ENCODE assay signal across 7 mouse cellular contexts in the genomic region with DNA sequence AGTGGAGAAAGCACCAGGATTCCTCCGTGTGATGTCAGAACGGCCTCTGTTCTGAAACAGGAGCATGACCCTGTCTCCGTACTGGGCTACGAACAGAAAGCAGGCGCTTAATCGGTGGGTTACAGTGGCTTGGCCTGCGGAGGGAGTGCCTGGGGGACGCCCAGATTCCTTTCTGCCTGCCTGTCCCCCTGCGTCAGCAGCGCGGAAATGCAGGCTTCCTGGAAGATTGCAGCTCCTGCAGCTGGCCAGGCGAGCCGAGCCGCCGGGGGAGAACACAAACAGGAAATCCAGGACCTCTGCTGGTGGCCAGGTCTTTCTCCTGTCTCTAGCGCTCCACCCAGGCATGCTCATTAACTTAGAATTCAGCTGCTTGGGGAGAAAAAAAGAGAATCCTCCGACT. TPM values are rescaled to one million over a fixed set of nuclear protein-coding genes. Genes with fewer than 3 reads are reported as not detected.
A peak's percentile ranks its signal among the peaks of the same experiment; 100 is the strongest.
DNase-seq lines count a peak whose midpoint lies in the region; ATAC-seq and TF ChIP-seq lines count a peak whose summit lies in the region.

No protein-coding gene starts in this region.

- H3K4me1 ChIP-seq in hindbrain, embryonic 11.5 days (replicated peaks; ENCODE audit: control insufficient read depth, insufficient read depth, low read length): peaks cover 2% of the 10 kb centered on the region; the same call in 1 of the 2 replicates
- H3K4me1 ChIP-seq in limb, embryonic 14.5 days (ENCODE audit: control insufficient read depth, insufficient read depth, low read length): peaks cover 11% of the 10 kb centered on the region
- peaks cover 9% of the 10 kb centered on the region for H3K4me1 ChIP-seq in midbrain, embryonic 16.5 days (ENCODE audit: control insufficient read depth, insufficient read depth, low read length)

- WGBS in hindbrain, embryonic 11.5 days: under 1% methylated on average over 17 of the region's 17 CpGs
- 1% methylated on average over 17 of the region's 17 CpGs for WGBS in limb, embryonic 14.5 days
- WGBS in midbrain, embryonic 16.5 days: 0% methylated on average over 17 of the region's 17 CpGs

- peaks cover 9% of the 10 kb centered on the region for H3K27me3 ChIP-seq in hindbrain, embryonic 11.5 days (ENCODE audit: control insufficient read depth, insufficient read depth, low read length)
- H3K27me3 ChIP-seq in limb, embryonic 14.5 days (ENCODE audit: control insufficient read depth, insufficient read depth, low read length): 0 out of 2 replicates have a peak, but pooled peaks cover 4% of the 10 kb centered on the region
- peaks cover 15% of the 10 kb centered on the region for H3K27me3 ChIP-seq in midbrain, embryonic 16.5 days (ENCODE audit: control insufficient read depth, insufficient read depth, low read depth, low read length)

- peak; percentile 89 for DNase-seq in NIH3T3 (ENCODE audit: low read depth)
- peak; percentile 88 for DNase-seq in adrenal gland, postnatal 14 days
- DNase-seq in forelimb bud, embryonic 11.5 days (ENCODE audit: low read depth, low spot score): peak; percentile 86
- peak; percentile 76 for DNase-seq in hindbrain, embryonic 11.5 days (ENCODE audit: low spot score)
- DNase-seq in limb, embryonic 14.5 days (ENCODE audit: low spot score): peak; percentile 74
- DNase-seq in testis, postnatal 14 days (ENCODE audit: low spot score): peak; percentile 58

- peak overlapping the region; percentile 65 for H3K27ac ChIP-seq in hindbrain, embryonic 11.5 days (ENCODE audit: low read depth, low read length)
- H3K27ac ChIP-seq in limb, embryonic 14.5 days (replicated peaks; ENCODE audit: low read depth, low read length): peak overlapping the region; percentile 59
- H3K27ac ChIP-seq in midbrain, embryonic 16.5 days (ENCODE audit: low read length): peak overlapping the region; percentile 59

- H3K36me3 ChIP-seq in hindbrain, embryonic 11.5 days (ENCODE audit: control insufficient read depth, insufficient read depth, low read length): no peaks in the 10 kb centered on the region
- H3K36me3 ChIP-seq in limb, embryonic 14.5 days (ENCODE audit: control insufficient read depth, insufficient read depth, low read length): no peaks in the 10 kb centered on the region
- no peaks in the 10 kb centered on the region for H3K36me3 ChIP-seq in midbrain, embryonic 16.5 days (ENCODE audit: control insufficient read depth, insufficient read depth, low read length)

- no peak overlapping the region for H3K4me3 ChIP-seq in hindbrain, embryonic 11.5 days (ENCODE audit: low read depth, low read length)
- H3K4me3 ChIP-seq in limb, embryonic 14.5 days (replicated peaks; ENCODE audit: low read length): peak overlapping the region; percentile 14; the same call in 1 of the 2 replicates
- H3K4me3 ChIP-seq in midbrain, embryonic 16.5 days (ENCODE audit: low read depth, low read length): peak overlapping the region; percentile 6

- peak overlapping the region; percentile 31; the same call in 1 of the 2 replicates for H3K9ac ChIP-seq in hindbrain, embryonic 11.5 days (ENCODE audit: low read depth, low read length)
- H3K9ac ChIP-seq in limb, embryonic 14.5 days (ENCODE audit: low read depth, low read length, severe bottlenecking): peak overlapping the region; percentile 12
- H3K9ac ChIP-seq in midbrain, embryonic 16.5 days (ENCODE audit: low read depth, low read length): peak overlapping the region; percentile 54

- no peak for TF ChIP-seq POLR2A in limb, embryonic 14.5 days (IDR thresholded peaks at IDR 0.05; ENCODE audit: borderline replicate concordance, extremely low read depth, insufficient read depth, insufficient read length)

- ATAC-seq in hindbrain, embryonic 11.5 days (ENCODE audit: low FRiP score): peak; percentile 47; the same call in 1 of the 2 replicates
- ATAC-seq in limb, embryonic 14.5 days (ENCODE audit: low FRiP score, low read depth): peak; percentile 78
- ATAC-seq in midbrain, embryonic 16.5 days: peak; percentile 61; the same call in 1 of the 2 replicates

- H3K9me3 ChIP-seq in hindbrain, embryonic 11.5 days (ENCODE audit: control insufficient read depth, low read length): no peaks in the 10 kb centered on the region
- no peaks in the 10 kb centered on the region for H3K9me3 ChIP-seq in limb, embryonic 14.5 days (ENCODE audit: control insufficient read depth, low read length)
- H3K9me3 ChIP-seq in midbrain, embryonic 16.5 days (replicated peaks; ENCODE audit: control insufficient read depth, low read length, poor library complexity, severe bottlenecking): no peaks in the 10 kb centered on the region

- peak overlapping the region; percentile 35 for H3K4me2 ChIP-seq in hindbrain, embryonic 11.5 days (replicated peaks; ENCODE audit: low read depth, low read length)
- peak overlapping the region; percentile 44 for H3K4me2 ChIP-seq in limb, embryonic 14.5 days (replicated peaks; ENCODE audit: low read depth, low read length, severe bottlenecking)
- H3K4me2 ChIP-seq in midbrain, embryonic 16.5 days (ENCODE audit: low read length): peak overlapping the region; percentile 54

RNA-seq across cellular contexts. Expression of gene Arhgap8, which starts 5.1 kb away (rescaled TPM):
- total RNA-seq in adrenal gland, postnatal 14 days (2021): 0.83 and 1.2 TPM in 2 replicates
- 2.3 and 2.9 TPM in 2 replicates for polyA plus RNA-seq in hindbrain, embryonic 11.5 days (2014; fragmentation: Nextera tagmentation; extraction: Ambion mirVana)
- 5.2 and 5.4 TPM in 2 replicates for polyA plus RNA-seq in limb, embryonic 14.5 days (2012; rRNA removed)
- 7.0 and 8.2 TPM in 2 replicates for polyA plus RNA-seq in limb, embryonic 14.5 days (2014; fragmentation: Nextera tagmentation; extraction: Ambion mirVana)
- polyA plus RNA-seq in midbrain, embryonic 16.5 days (2015; fragmentation: Nextera tagmentation; extraction: Ambion mirVana): 0.35 and 0.39 TPM in 2 replicates

RNA-seq across cellular contexts. Expression of gene Prr5, which starts 45.3 kb away (rescaled TPM):
- total RNA-seq in adrenal gland, postnatal 14 days (2021): 7.1 and 8.7 TPM in 2 replicates
- polyA plus RNA-seq in hindbrain, embryonic 11.5 days (2014; fragmentation: Nextera tagmentation; extraction: Ambion mirVana): 12.1 and 13.9 TPM in 2 replicates
- polyA plus RNA-seq in limb, embryonic 14.5 days (2012; rRNA removed): 41.4 and 52.9 TPM in 2 replicates
- polyA plus RNA-seq in limb, embryonic 14.5 days (2014; fragmentation: Nextera tagmentation; extraction: Ambion mirVana): 29.7 and 29.8 TPM in 2 replicates
- 28.1 and 30.8 TPM in 2 replicates for polyA plus RNA-seq in midbrain, embryonic 16.5 days (2015; fragmentation: Nextera tagmentation; extraction: Ambion mirVana)
